Comparison of ENCODE assay signal across 12 mouse cellular contexts in genomic region chr2:165136049-165136448, GRCm38 (mm10). TPM values are rescaled to one million over a fixed set of nuclear protein-coding genes. Genes with fewer than 3 reads are reported as not detected.
DNase-seq lines count a peak whose midpoint lies in the region; ATAC-seq and TF ChIP-seq lines count a peak whose summit lies in the region.
"Had no signal": no experiment of that assay in that cellular context is flagged by ENCODE, and none has a peak within 500 bp of the region (broad histone marks: within the 10 kb centered on the region; RNA-seq: fewer than 3 reads in every experiment).

No protein-coding gene starts in this region.

- peaks cover 35% of the 10 kb centered on the region for H3K4me1 ChIP-seq in heart, embryonic 11.5 days (ENCODE audit: control insufficient read depth, insufficient read depth, low read length)
- H3K4me1 ChIP-seq in ES-E14 (ENCODE audit: control insufficient read depth in 2 of 2, insufficient read depth in 2 of 2, low read length in 2 of 2, poor library complexity in 1 of 2), result peaks cover 1 to 33% of the 10 kb centered on the region in 2 experiments; a peak in 2 of 4 replicates
- H3K4me1 ChIP-seq in forebrain, embryonic 15.5 days, result peaks cover 45% of the 10 kb centered on the region
- peaks cover 71% of the 10 kb centered on the region for H3K4me1 ChIP-seq in midbrain, embryonic 15.5 days

- peaks cover 50% of the 10 kb centered on the region for H3K27me3 ChIP-seq in heart, embryonic 11.5 days (ENCODE audit: control insufficient read depth, insufficient read depth, low read length)
- H3K27me3 ChIP-seq in forebrain, embryonic 15.5 days, result no peaks in the 10 kb centered on the region
- H3K27me3 ChIP-seq in midbrain, embryonic 15.5 days (replicated peaks), result no peaks in the 10 kb centered on the region

- in situ Hi-C loops in ES-E14 (cut with MboI; ENCODE audit: low sequenced_read_pairs in 2 of 2, unreplicated experiment in 2 of 2), result no loop called here

- peak overlapping the region; percentile 19; the same call in 1 of the 2 replicates for H3K4me2 ChIP-seq in heart, embryonic 11.5 days
- H3K4me2 ChIP-seq in forebrain, embryonic 15.5 days (replicated peaks), result no peak overlapping the region; the same call in 1 of the 2 replicates
- no peak overlapping the region for H3K4me2 ChIP-seq in midbrain, embryonic 15.5 days

- no peak overlapping the region for H3K4me3 ChIP-seq in heart, embryonic 11.5 days (ENCODE audit: low read depth, low read length)
- H3K4me3 ChIP-seq in ES-E14 (ENCODE audit: insufficient read depth in 1 of 2, low read depth in 1 of 2, low read length in 2 of 2, poor library complexity in 1 of 2, severe bottlenecking in 1 of 2), result peak overlapping the region in 1 of 2 experiments; percentile 55; a peak in 2 of 4 replicates
- no peak overlapping the region for H3K4me3 ChIP-seq in forebrain, embryonic 15.5 days
- H3K4me3 ChIP-seq in midbrain, embryonic 15.5 days, result no peak overlapping the region

- ATAC-seq in heart, embryonic 11.5 days (replicated peaks; ENCODE audit: insufficient number of reproducible peaks, low FRiP score, low TSS enrichment), result no peak
- ATAC-seq in forebrain, embryonic 15.5 days (replicated peaks), result peak; percentile 73
- peak; percentile 48 for ATAC-seq in midbrain, embryonic 15.5 days (replicated peaks)

- no peak overlapping the region for H3K27ac ChIP-seq in heart, embryonic 11.5 days (ENCODE audit: low read depth, low read length)
- no peak overlapping the region; the same call in 1 of the 2 replicates for H3K27ac ChIP-seq in ES-E14 (ENCODE audit: insufficient read depth, low read depth, low read length, poor library complexity, severe bottlenecking)
- peak overlapping the region; percentile 86 for H3K27ac ChIP-seq in forebrain, embryonic 15.5 days (replicated peaks)
- H3K27ac ChIP-seq in midbrain, embryonic 15.5 days, result peak overlapping the region; percentile 83
- H3K27ac ChIP-seq: kidney, postnatal 0 days had no signal

- H3K36me3 ChIP-seq in heart, embryonic 11.5 days (ENCODE audit: control insufficient read depth, insufficient read depth, low read length), result no peaks in the 10 kb centered on the region
- H3K36me3 ChIP-seq in ES-E14 (ENCODE audit: control insufficient read depth, insufficient read depth, low read length, poor library complexity, severe bottlenecking), result no peaks in the 10 kb centered on the region
- H3K36me3 ChIP-seq in forebrain, embryonic 15.5 days, result no peaks in the 10 kb centered on the region
- H3K36me3 ChIP-seq in midbrain, embryonic 15.5 days (replicated peaks), result no peaks in the 10 kb centered on the region

- no peak for DNase-seq in heart, adult 9 months (ENCODE audit: low spot score in 2 of 2)
- no peak for DNase-seq in ES-E14 (ENCODE audit: low read depth, low spot score)
- DNase-seq in spleen, postnatal 14 days (ENCODE audit: low spot score in 2 of 2), result no peak
- no peak for DNase-seq in cerebellum, postnatal 14 days
- no peak for DNase-seq in cerebellum, adult 9-11 months
- DNase-seq: adrenal gland, adult 8-10 months; lung, adult 2 months; right cerebral cortex, postnatal 25 days had no signal

- 9% methylated on average over 16 of the region's 16 CpGs for whole genome bisulfite sequencing in heart, embryonic 11.5 days (ENCODE audit: insufficient replicate concordance)
- WGBS in forebrain, embryonic 15.5 days, result 3% methylated on average over 16 of the region's 16 CpGs
- WGBS in midbrain, embryonic 15.5 days, result 5% methylated on average over 16 of the region's 16 CpGs

- H3K9me3 ChIP-seq in heart, embryonic 11.5 days (replicated peaks; ENCODE audit: control insufficient read depth, low read length), result no peaks in the 10 kb centered on the region
- no peaks in the 10 kb centered on the region for H3K9me3 ChIP-seq in ES-E14 (ENCODE audit: control insufficient read depth, insufficient read depth, low read depth, low read length)
- H3K9me3 ChIP-seq in forebrain, embryonic 15.5 days, result no peaks in the 10 kb centered on the region
- H3K9me3 ChIP-seq in midbrain, embryonic 15.5 days, result no peaks in the 10 kb centered on the region

- peak overlapping the region; percentile 34; the same call in 1 of the 2 replicates for H3K9ac ChIP-seq in heart, embryonic 11.5 days (ENCODE audit: low read depth, low read length)
- H3K9ac ChIP-seq in ES-E14 (ENCODE audit: insufficient read depth, low read depth, low read length, poor library complexity, severe bottlenecking), result peak overlapping the region; percentile 8; the same call in 1 of the 2 replicates
- peak overlapping the region; percentile 34; the same call in 1 of the 2 replicates for H3K9ac ChIP-seq in forebrain, embryonic 15.5 days (replicated peaks)
- H3K9ac ChIP-seq in midbrain, embryonic 15.5 days, result 0 out of 2 replicates have a peak overlapping the region, but pooled peaks have one; percentile 21

TF ChIP-seq in ES-E14, 5 proteins besides CTCF, POLR2A, EP300 and RAD21:
- TF ChIP-seq ZNF384 (IDR thresholded peaks at IDR 0.05; ENCODE audit: low read depth, low read length), result no peak
- no peak for TF ChIP-seq ZC3H11A (IDR thresholded peaks at IDR 0.05; ENCODE audit: borderline replicate concordance, low read depth, low read length)
- TF ChIP-seq HCFC1 (IDR thresholded peaks at IDR 0.05; ENCODE audit: borderline replicate concordance, insufficient read depth, low read length), result no peak
TF ChIP-seq in ES-E14: peak in this region for 0.

RNA-seq across cellular contexts. Expression of gene 1700025C18Rik, which starts 45.5 kb away (rescaled TPM):
- not detected in 2 replicates for polyA plus RNA-seq in heart, embryonic 11.5 days (2014; fragmentation: Nextera tagmentation; extraction: Ambion mirVana)
- total RNA-seq in ES-E14 (2012; rRNA removed), result not detected in 2 replicates
- polyA plus RNA-seq in forebrain, embryonic 15.5 days (2015; fragmentation: Nextera tagmentation; extraction: Ambion mirVana), result not detected in 2 replicates
- polyA plus RNA-seq in midbrain, embryonic 15.5 days (2015; fragmentation: Nextera tagmentation; extraction: Ambion mirVana), result not detected in 2 replicates
- total RNA-seq: adrenal gland, adult 8-10 months had no signal
- polyA plus RNA-seq: kidney, postnatal 0 days; lung, adult 2 months had no signal

Comparison
In these comparisons a context has a peak if more than half of its experiments do, and no peak if none do; other contexts are left out.
1. H3K27ac ChIP-seq: peak in forebrain, embryonic 15.5 days (single experiment) and midbrain, embryonic 15.5 days (single experiment); none in heart, embryonic 11.5 days (single experiment) and ES-E14 (single experiment).
2. Peak in every context shown above with its lines, with median percentiles within 50 percentile points of each other: H3K9ac ChIP-seq.